Mouse (Mus musculus): ENCODE data around the gene Rgs7bp. TPM values are rescaled to one million over a fixed set of nuclear protein-coding genes. Genes with fewer than 3 reads are reported as not detected.

Gene Rgs7bp
- total and polyA plus RNA-seq, 3 experiments = not detected

DNA sequence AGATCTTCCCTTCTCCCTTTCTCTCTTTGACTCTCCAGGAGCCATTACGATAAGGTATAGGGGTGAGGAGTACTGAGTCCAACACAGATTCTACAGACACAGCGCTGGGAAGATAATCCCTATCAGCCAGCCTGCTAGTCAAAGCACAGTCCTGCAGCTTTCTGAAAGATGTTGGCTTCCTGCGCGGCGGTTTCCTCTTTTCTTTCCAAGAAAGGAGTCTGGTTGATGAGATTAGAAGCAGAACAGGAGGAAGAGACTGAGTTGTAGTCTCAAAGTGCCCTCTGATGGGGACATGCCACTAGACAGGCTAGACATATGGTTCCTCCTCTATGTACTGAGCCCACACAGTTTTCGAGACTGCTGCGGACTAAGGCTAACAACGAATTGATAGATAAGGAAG, 6.1 kb downstream of the Rgs7bp start (continued):
- TF ChIP-seq ZKSCAN1 (IDR thresholded peaks at IDR 0.05; ENCODE audit: low read depth, low read length) (no peak), USF2 (IDR thresholded peaks at IDR 0.05; ENCODE audit: borderline replicate concordance in 1 of 2, insufficient read depth in 1 of 2, low read depth in 1 of 2, low read length in 2 of 2) (no peak), CHD1 (IDR thresholded peaks at IDR 0.05; ENCODE audit: low read depth, low read length) (no peak), HCFC1 (IDR thresholded peaks at IDR 0.05; ENCODE audit: low read depth, low read length) (no peak), MYC (IDR thresholded peaks at IDR 0.05; ENCODE audit: low read depth, low read length) (no peak), MXI1 (IDR thresholded peaks at IDR 0.05; ENCODE audit: low read depth, low read length) (no peak), TCF12 (IDR thresholded peaks at IDR 0.05; ENCODE audit: low read depth, low read length) (peak; percentile 93), MAZ (IDR thresholded peaks at IDR 0.05; ENCODE audit: low read depth, low read length) (peak; percentile 48; the same call in 1 of the 2 replicates), RAD21 (IDR thresholded peaks at IDR 0.05; ENCODE audit: low read depth, low read length) (peak; percentile 52), EP300 (IDR thresholded peaks at IDR 0.05; ENCODE audit: low read depth in 1 of 2, low read length in 2 of 2) (peak; percentile 94 to 96), ZMIZ1 (IDR thresholded peaks at IDR 0.05; ENCODE audit: low read depth, low read length) (no peak), JUND (IDR thresholded peaks at IDR 0.05; ENCODE audit: low read depth, low read length) (no peak), MEF2A (IDR thresholded peaks at IDR 0.05; ENCODE audit: extremely low read depth, insufficient replicate concordance, low read depth, low read length, poor library complexity, severe bottlenecking) (no peak), ETS1 (IDR thresholded peaks at IDR 0.05; ENCODE audit: low read depth, low read length) (peak; percentile 60; the same call in 1 of the 2 replicates)

DNA sequence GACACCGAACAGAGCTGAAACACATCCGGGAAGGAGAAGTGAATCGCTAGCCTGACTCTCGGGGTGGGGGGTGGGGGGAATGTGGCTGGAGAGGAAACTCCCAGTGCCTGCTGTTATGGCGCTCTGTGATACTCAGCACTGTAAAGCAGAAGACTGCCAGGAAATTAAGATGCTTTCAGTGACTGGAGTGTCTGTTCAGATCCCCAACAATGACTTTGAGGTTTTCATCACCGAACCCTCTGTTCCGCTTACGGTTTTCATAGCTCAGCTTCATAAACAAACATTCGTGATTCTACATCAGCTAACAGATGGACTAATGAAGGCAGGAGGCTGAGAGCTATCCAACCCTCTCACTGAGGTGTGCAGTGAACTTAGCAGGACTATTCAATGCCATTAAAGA, 7.4 kb downstream of the Rgs7bp start:
- H3K79me2 ChIP-seq (ENCODE audit: control insufficient read depth, insufficient read depth, low read length, poor library complexity) = no peaks in the 10 kb centered on the region
- no peak overlapping the region for H3K27ac ChIP-seq (ENCODE audit: control insufficient read depth, low read depth, low read length)
- H3K27me3 ChIP-seq (ENCODE audit: control insufficient read depth in 1 of 2, insufficient read depth in 2 of 2, low read length in 2 of 2) = no peaks in the 10 kb centered on the region
- H3K4me3 ChIP-seq (ENCODE audit: control insufficient read depth in 1 of 2, insufficient read depth in 1 of 2, low read depth in 2 of 2, low read length in 2 of 2) = no peak overlapping the region
- TF ChIP-seq CHD2 (IDR thresholded peaks at IDR 0.05; ENCODE audit: low read length) (no peak), CTCF (IDR thresholded peaks at IDR 0.05 in 2 of 3, conservative IDR thresholded peaks at IDR 0.05 in 1 of 3; ENCODE audit: control insufficient read depth in 1 of 3, insufficient read depth in 1 of 3, low read depth in 2 of 3, low read length in 3 of 3, poor library complexity in 1 of 3, severe bottlenecking in 1 of 3) (no peak), ETS1 (IDR thresholded peaks at IDR 0.05; ENCODE audit: low read depth, low read length) (no peak), ELF1 (IDR thresholded peaks at IDR 0.05; ENCODE audit: low read depth, low read length) (no peak), ZNF384 (IDR thresholded peaks at IDR 0.05; ENCODE audit: low read depth, low read length) (no peak), CHD1 (IDR thresholded peaks at IDR 0.05; ENCODE audit: low read depth, low read length) (no peak), NRF1 (IDR thresholded peaks at IDR 0.05; ENCODE audit: insufficient read depth, low read depth, low read length, poor library complexity, severe bottlenecking) (no peak), POLR2A (IDR thresholded peaks at IDR 0.05; ENCODE audit: control insufficient read depth in 1 of 2, insufficient read depth in 1 of 2, low read depth in 1 of 2, low read length in 2 of 2, poor library complexity in 1 of 2) (no peak), TBP (IDR thresholded peaks at IDR 0.05; ENCODE audit: low read depth, low read length) (no peak), SMC3 (IDR thresholded peaks at IDR 0.05; ENCODE audit: low read depth, low read length) (no peak)
- DNase-seq (ENCODE audit: low read depth, low spot score) = no peak
- H3K9me3 ChIP-seq (replicated peaks; ENCODE audit: insufficient read depth, low read length) = no peaks in the 10 kb centered on the region
- H3K9ac ChIP-seq (ENCODE audit: control insufficient read depth, low read depth, low read length, poor library complexity, severe bottlenecking) = no peak overlapping the region
- H3K4me1 ChIP-seq (ENCODE audit: control insufficient read depth in 1 of 2, insufficient read depth in 2 of 2, low read length in 2 of 2) = peaks cover 0 to 5% of the 10 kb centered on the region in 2 experiments; a peak in 3 of 4 replicates
- peaks cover 0 to 9% of the 10 kb centered on the region in 2 experiments; a peak in 1 of 4 replicates for H3K36me3 ChIP-seq (ENCODE audit: control insufficient read depth in 1 of 2, insufficient read depth in 2 of 2, low read length in 2 of 2)

Measured in MEL (cell line).